Mouse (Mus musculus): ENCODE measurements at regions not wholly inside any gene's neighbourhood (a gene's known extent, or its start where the extent isn't known, plus 50 kb on each side); places are given as distances from the start of the nearest gene placed in this dataset.

GRCm38 (mm10) chr15:91916946-91917345, 78.9 kb downstream of the Smgc start:
- Histone ChIP-seq H3K36me3 (ENCODE audit: control insufficient read depth, insufficient read depth, low read length) (no peaks in the 10 kb centered on the region), H3K4me3 (ENCODE audit: control insufficient read depth, insufficient read depth, low read length) (no peak overlapping the region), H3K27ac (ENCODE audit: control insufficient read depth, insufficient read depth, low read length) (no peak overlapping the region), H3K27me3 (ENCODE audit: control insufficient read depth, insufficient read depth, low read length) (no peaks in the 10 kb centered on the region), H3K4me1 (replicated peaks; ENCODE audit: control insufficient read depth, insufficient read depth, low read length) (no peaks in the 10 kb centered on the region)
- TF ChIP-seq POLR2A (IDR thresholded peaks at IDR 0.05; ENCODE audit: control insufficient read depth, extremely low read depth, insufficient read depth, low read length, poor library complexity) (no peak), CTCF (IDR thresholded peaks at IDR 0.05; ENCODE audit: borderline replicate concordance, control insufficient read depth, extremely low read depth, insufficient read depth, low read length, poor library complexity) (no peak)
- 69% methylated on average over 3 of the region's 3 CpGs for WGBS
- DNase-seq: no peak

GRCm38 (mm10) chr15:91917877-91918276, 79.8 kb downstream of the Smgc start:
- H3K4me1 ChIP-seq (replicated peaks; ENCODE audit: control insufficient read depth, insufficient read depth, low read length): no peaks in the 10 kb centered on the region
- H3K4me3 ChIP-seq (ENCODE audit: control insufficient read depth, insufficient read depth, low read length): no peak overlapping the region
- DNase-seq: no peak
- H3K27me3 ChIP-seq (ENCODE audit: control insufficient read depth, insufficient read depth, low read length): no peaks in the 10 kb centered on the region
- no peak for TF ChIP-seq POLR2A (IDR thresholded peaks at IDR 0.05; ENCODE audit: control insufficient read depth, extremely low read depth, insufficient read depth, low read length, poor library complexity)
- no peak for TF ChIP-seq CTCF (IDR thresholded peaks at IDR 0.05; ENCODE audit: borderline replicate concordance, control insufficient read depth, extremely low read depth, insufficient read depth, low read length, poor library complexity)
- WGBS: 74% methylated on average over 4 of the region's 4 CpGs
- no peaks in the 10 kb centered on the region for H3K36me3 ChIP-seq (ENCODE audit: control insufficient read depth, insufficient read depth, low read length)
- no peak overlapping the region for H3K27ac ChIP-seq (ENCODE audit: control insufficient read depth, insufficient read depth, low read length)

GRCm38 (mm10) chr15:91924542-91924941, 86.5 kb downstream of the Smgc start:
- Histone ChIP-seq H3K4me3 (ENCODE audit: control insufficient read depth, insufficient read depth, low read length) (no peak overlapping the region), H3K27me3 (ENCODE audit: control insufficient read depth, insufficient read depth, low read length) (no peaks in the 10 kb centered on the region), H3K27ac (ENCODE audit: control insufficient read depth, insufficient read depth, low read length) (no peak overlapping the region), H3K4me1 (replicated peaks; ENCODE audit: control insufficient read depth, insufficient read depth, low read length) (no peaks in the 10 kb centered on the region), H3K36me3 (ENCODE audit: control insufficient read depth, insufficient read depth, low read length) (no peaks in the 10 kb centered on the region)
- no peak for TF ChIP-seq POLR2A (IDR thresholded peaks at IDR 0.05; ENCODE audit: control insufficient read depth, extremely low read depth, insufficient read depth, low read length, poor library complexity)
- no peak for TF ChIP-seq CTCF (IDR thresholded peaks at IDR 0.05; ENCODE audit: borderline replicate concordance, control insufficient read depth, extremely low read depth, insufficient read depth, low read length, poor library complexity)
- DNase-seq: no peak
- 76% methylated on average over 4 of the region's 4 CpGs for WGBS

- DNase-seq: no peak
- Histone ChIP-seq H3K36me3 (ENCODE audit: control insufficient read depth, insufficient read depth, low read length) (no peaks in the 10 kb centered on the region), H3K4me3 (ENCODE audit: control insufficient read depth, insufficient read depth, low read length) (no peak overlapping the region), H3K4me1 (replicated peaks; ENCODE audit: control insufficient read depth, insufficient read depth, low read length) (no peaks in the 10 kb centered on the region), H3K27ac (ENCODE audit: control insufficient read depth, insufficient read depth, low read length) (no peak overlapping the region), H3K27me3 (ENCODE audit: control insufficient read depth, insufficient read depth, low read length) (no peaks in the 10 kb centered on the region)
- TF ChIP-seq POLR2A (IDR thresholded peaks at IDR 0.05; ENCODE audit: control insufficient read depth, extremely low read depth, insufficient read depth, low read length, poor library complexity) (no peak), CTCF (IDR thresholded peaks at IDR 0.05; ENCODE audit: borderline replicate concordance, control insufficient read depth, extremely low read depth, insufficient read depth, low read length, poor library complexity) (no peak)
- 19% methylated on average over 3 of the region's 3 CpGs for WGBS
These were observed 89.4 kb downstream of the Smgc start for GRCm38 (mm10) chr15:91927492-91927891.

GRCm38 (mm10) chr15:91928511-91928910, 90.4 kb downstream of the Smgc start:
- 85% methylated on average over 7 of the region's 7 CpGs for WGBS
- no peak overlapping the region for H3K27ac ChIP-seq (ENCODE audit: control insufficient read depth, insufficient read depth, low read length)
- H3K4me3 ChIP-seq (ENCODE audit: control insufficient read depth, insufficient read depth, low read length): no peak overlapping the region
- no peak for TF ChIP-seq CTCF (IDR thresholded peaks at IDR 0.05; ENCODE audit: borderline replicate concordance, control insufficient read depth, extremely low read depth, insufficient read depth, low read length, poor library complexity)
- no peak for TF ChIP-seq POLR2A (IDR thresholded peaks at IDR 0.05; ENCODE audit: control insufficient read depth, extremely low read depth, insufficient read depth, low read length, poor library complexity)
- no peaks in the 10 kb centered on the region for H3K27me3 ChIP-seq (ENCODE audit: control insufficient read depth, insufficient read depth, low read length)
- no peaks in the 10 kb centered on the region for H3K4me1 ChIP-seq (replicated peaks; ENCODE audit: control insufficient read depth, insufficient read depth, low read length)
- no peaks in the 10 kb centered on the region for H3K36me3 ChIP-seq (ENCODE audit: control insufficient read depth, insufficient read depth, low read length)
- DNase-seq: no peak

GRCm38 (mm10) chr15:91957273-91957672, 93.7 kb upstream of the Cntn1 start:
- DNase-seq: no peak
- TF ChIP-seq CTCF (IDR thresholded peaks at IDR 0.05; ENCODE audit: borderline replicate concordance, control insufficient read depth, extremely low read depth, insufficient read depth, low read length, poor library complexity) (no peak), POLR2A (IDR thresholded peaks at IDR 0.05; ENCODE audit: control insufficient read depth, extremely low read depth, insufficient read depth, low read length, poor library complexity) (no peak)
- no peaks in the 10 kb centered on the region for H3K27me3 ChIP-seq (ENCODE audit: control insufficient read depth, insufficient read depth, low read length)
- no peak overlapping the region for H3K27ac ChIP-seq (ENCODE audit: control insufficient read depth, insufficient read depth, low read length)
- H3K4me1 ChIP-seq (replicated peaks; ENCODE audit: control insufficient read depth, insufficient read depth, low read length): no peaks in the 10 kb centered on the region
- H3K36me3 ChIP-seq (ENCODE audit: control insufficient read depth, insufficient read depth, low read length): no peaks in the 10 kb centered on the region
- WGBS: 93% methylated on average over 2 of the region's 2 CpGs
- no peak overlapping the region for H3K4me3 ChIP-seq (ENCODE audit: control insufficient read depth, insufficient read depth, low read length)

- Histone ChIP-seq H3K27me3 (ENCODE audit: control insufficient read depth, insufficient read depth, low read length) (no peaks in the 10 kb centered on the region), H3K4me1 (replicated peaks; ENCODE audit: control insufficient read depth, insufficient read depth, low read length) (no peaks in the 10 kb centered on the region), H3K36me3 (ENCODE audit: control insufficient read depth, insufficient read depth, low read length) (no peaks in the 10 kb centered on the region), H3K4me3 (ENCODE audit: control insufficient read depth, insufficient read depth, low read length) (no peak overlapping the region), H3K27ac (ENCODE audit: control insufficient read depth, insufficient read depth, low read length) (no peak overlapping the region)
- WGBS: 84% methylated on average over 10 of the region's 10 CpGs
- DNase-seq: no peak
- TF ChIP-seq POLR2A (IDR thresholded peaks at IDR 0.05; ENCODE audit: control insufficient read depth, extremely low read depth, insufficient read depth, low read length, poor library complexity) (no peak), CTCF (IDR thresholded peaks at IDR 0.05; ENCODE audit: borderline replicate concordance, control insufficient read depth, extremely low read depth, insufficient read depth, low read length, poor library complexity) (no peak)
These were observed 85.8 kb upstream of the Cntn1 start for GRCm38 (mm10) chr15:91965172-91965571.
